ENCODE assay signal across 26 mouse cellular contexts in genomic region chr10:51233592-51233991, GRCm38 (mm10).
DNase-seq lines count a peak whose midpoint lies in the region; ATAC-seq lines count a peak whose summit lies in the region.
"Had no signal": no experiment of that assay in that cellular context is flagged by ENCODE, and none has a peak within 500 bp of the region (broad histone marks: within the 10 kb centered on the region; RNA-seq: fewer than 3 reads in every experiment).

No protein-coding gene starts in this region.

- peak; percentile 22 for DNase-seq in limb, embryonic 11.5 days (ENCODE audit: low spot score)
- DNase-seq in limb, embryonic 10.5 days (ENCODE audit: low spot score) = no peak
- peak; percentile 48 for DNase-seq in embryo, embryonic 10.5 days (ENCODE audit: low spot score)
- DNase-seq in embryo, embryonic 11 days = peak; percentile 40
- peak; percentile 60 for DNase-seq in mesoderm, embryonic 11.5 days (ENCODE audit: low read depth, low spot score)
- DNase-seq in heart, postnatal 36 days = no peak
- DNase-seq in right cerebral cortex, postnatal 36 days (ENCODE audit: low spot score in 2 of 2) = no peak
- DNase-seq in layer of hippocampus, adult 9-11 months = no peak
- DNase-seq: adrenal gland, adult 2 months; adrenal gland, postnatal 14 days; cerebellum, adult 11 months; cerebellum, adult 2 months; cerebellum, adult 9-11 months; cerebellum, postnatal 25 days; gastrocnemius, postnatal 10 days; gastrocnemius, postnatal 36 days; heart, adult 2 months; heart, postnatal 14 days had no signal

- H3K4me2 ChIP-seq in limb, embryonic 11.5 days (ENCODE audit: low read depth, severe bottlenecking) = no peak overlapping the region
- H3K4me2 ChIP-seq: embryonic facial prominence, embryonic 15.5 days; forebrain, embryonic 12.5 days; forebrain, embryonic 15.5 days; heart, embryonic 13.5 days; hindbrain, embryonic 12.5 days; hindbrain, embryonic 15.5 days had no signal

- no peak overlapping the region for H3K9ac ChIP-seq in limb, embryonic 11.5 days (ENCODE audit: low read length)
- H3K9ac ChIP-seq: embryonic facial prominence, embryonic 15.5 days; forebrain, embryonic 12.5 days; forebrain, embryonic 15.5 days; heart, embryonic 13.5 days; hindbrain, embryonic 12.5 days; hindbrain, embryonic 15.5 days had no signal

- H3K27ac ChIP-seq in limb, embryonic 11.5 days (replicated peaks; ENCODE audit: low read depth, low read length) = no peak overlapping the region
- H3K27ac ChIP-seq in limb, embryonic 10.5 days = no peak overlapping the region
- H3K27ac ChIP-seq: embryonic facial prominence, embryonic 15.5 days; forebrain, embryonic 12.5 days; forebrain, embryonic 15.5 days; heart, adult 2 months; heart, embryonic 10.5 days; heart, embryonic 13.5 days; hindbrain, embryonic 12.5 days; hindbrain, embryonic 15.5 days had no signal

- H3K9me3 ChIP-seq in limb, embryonic 11.5 days (ENCODE audit: control insufficient read depth, low read length) = no peaks in the 10 kb centered on the region
- no peaks in the 10 kb centered on the region for H3K9me3 ChIP-seq in limb, embryonic 10.5 days (replicated peaks)
- H3K9me3 ChIP-seq: embryonic facial prominence, embryonic 15.5 days; forebrain, embryonic 12.5 days; forebrain, embryonic 15.5 days; heart, embryonic 10.5 days; heart, embryonic 13.5 days; hindbrain, embryonic 12.5 days; hindbrain, embryonic 15.5 days had no signal

- no peaks in the 10 kb centered on the region for H3K36me3 ChIP-seq in limb, embryonic 11.5 days (ENCODE audit: control insufficient read depth, insufficient read depth, low read length)
- H3K36me3 ChIP-seq in limb, embryonic 10.5 days = no peaks in the 10 kb centered on the region
- H3K36me3 ChIP-seq: embryonic facial prominence, embryonic 15.5 days; forebrain, embryonic 12.5 days; forebrain, embryonic 15.5 days; heart, embryonic 10.5 days; heart, embryonic 13.5 days; hindbrain, embryonic 12.5 days; hindbrain, embryonic 15.5 days had no signal

- peaks cover 5% of the 10 kb centered on the region; the same call in 1 of the 2 replicates for H3K4me1 ChIP-seq in limb, embryonic 11.5 days (ENCODE audit: control insufficient read depth, insufficient read depth, low read length)
- H3K4me1 ChIP-seq in limb, embryonic 10.5 days = peaks cover 18% of the 10 kb centered on the region
- H3K4me1 ChIP-seq: embryonic facial prominence, embryonic 15.5 days; heart, embryonic 13.5 days had no signal

- ATAC-seq in limb, embryonic 11.5 days (ENCODE audit: insufficient number of reproducible peaks, low FRiP score, low TSS enrichment, low read depth) = peak; percentile 68; the same call in 1 of the 2 replicates
- ATAC-seq: CD4-positive, CD25-positive, alpha-beta regulatory T cell, adult 4 months; forebrain, embryonic 15.5 days had no signal

- H3K27me3 ChIP-seq in limb, embryonic 11.5 days (ENCODE audit: control insufficient read depth, insufficient read depth, low read length) = no peaks in the 10 kb centered on the region
- H3K27me3 ChIP-seq in limb, embryonic 10.5 days (ENCODE audit: low read depth, poor library complexity, severe bottlenecking) = no peaks in the 10 kb centered on the region
- H3K27me3 ChIP-seq: embryonic facial prominence, embryonic 15.5 days; forebrain, embryonic 12.5 days; forebrain, embryonic 15.5 days; heart, embryonic 13.5 days; hindbrain, embryonic 12.5 days had no signal

- intact Hi-C loops in heart, postnatal 36 days (cut with DNase I) = no loop called here

- H3K4me3 ChIP-seq in limb, embryonic 11.5 days (ENCODE audit: low read depth, low read length) = no peak overlapping the region
- no peak overlapping the region for H3K4me3 ChIP-seq in limb, embryonic 10.5 days
- H3K4me3 ChIP-seq: embryonic facial prominence, embryonic 15.5 days; forebrain, embryonic 12.5 days; forebrain, embryonic 15.5 days; heart, adult 2 months; heart, embryonic 10.5 days; heart, embryonic 13.5 days; hindbrain, embryonic 12.5 days; hindbrain, embryonic 15.5 days had no signal

- 48% methylated on average over 2 of the region's 2 CpGs for WGBS in limb, embryonic 11.5 days
- 58% methylated on average over 2 of the region's 2 CpGs for WGBS in limb, embryonic 10.5 days

Comparison
In these comparisons a context has a peak if more than half of its experiments do, and no peak if none do; other contexts are left out.
1. DNase-seq: peak in limb, embryonic 11.5 days (single experiment), embryo, embryonic 10.5 days (single experiment), embryo, embryonic 11 days (single experiment) and mesoderm, embryonic 11.5 days (single experiment); none in limb, embryonic 10.5 days (single experiment), heart, postnatal 36 days (0 of 2), right cerebral cortex, postnatal 36 days (0 of 2) and layer of hippocampus, adult 9-11 months (single experiment).